Mouse (Mus musculus) cerebellum, postnatal 14 days (tissue): ENCODE data around the gene Pop5.

Experiments
- DNase-seq, 2 experiments: peaks; one replicate each; pipeline ENCODE4 v3.0.0; 2021; ENCODE audit warnings: mixed read lengths in 2 of 2

Gene Pop5

GRCm38 (mm10) chr5:115235786-115236263, at the start of gene Pop5:
Gene Pop5 (plus strand): TSS chr5:115235836.
- DNase-seq = peak; percentile 97 to 99

DNA sequence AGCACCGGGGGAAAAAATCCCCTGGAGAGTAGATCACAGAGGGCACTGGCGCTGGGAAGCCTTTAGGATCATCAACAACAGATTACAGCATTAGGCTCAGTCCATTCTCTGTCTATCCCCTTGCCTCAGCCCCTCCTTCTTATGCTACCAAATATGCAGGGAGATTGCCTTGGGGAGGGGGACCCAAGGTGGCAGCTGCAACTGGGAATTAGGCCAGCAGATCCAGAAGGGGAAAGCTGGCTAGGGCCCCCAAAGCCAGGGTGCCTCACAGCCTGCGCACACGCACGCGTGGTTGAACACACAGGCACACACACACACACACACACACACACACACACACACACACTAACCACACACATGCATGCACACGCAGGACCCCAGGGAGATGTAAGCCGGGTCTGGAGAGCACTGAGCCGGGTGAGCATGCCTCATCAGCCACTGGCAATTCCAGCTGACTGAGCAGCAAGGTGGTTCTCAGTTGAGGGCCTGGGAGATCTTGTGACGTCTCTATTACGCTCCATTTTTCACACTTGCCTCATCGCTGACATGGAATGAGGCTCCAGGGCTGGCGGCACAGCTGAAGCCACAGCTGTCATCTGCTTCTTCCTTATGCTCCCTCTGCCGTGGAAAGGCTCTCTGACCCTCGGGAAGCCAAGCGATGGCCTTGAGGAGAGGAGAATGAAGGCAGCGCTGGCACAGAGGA, 49.1 kb upstream of the Pop5 start:
- peak; percentile 47 to 61 for DNase-seq

DNA sequence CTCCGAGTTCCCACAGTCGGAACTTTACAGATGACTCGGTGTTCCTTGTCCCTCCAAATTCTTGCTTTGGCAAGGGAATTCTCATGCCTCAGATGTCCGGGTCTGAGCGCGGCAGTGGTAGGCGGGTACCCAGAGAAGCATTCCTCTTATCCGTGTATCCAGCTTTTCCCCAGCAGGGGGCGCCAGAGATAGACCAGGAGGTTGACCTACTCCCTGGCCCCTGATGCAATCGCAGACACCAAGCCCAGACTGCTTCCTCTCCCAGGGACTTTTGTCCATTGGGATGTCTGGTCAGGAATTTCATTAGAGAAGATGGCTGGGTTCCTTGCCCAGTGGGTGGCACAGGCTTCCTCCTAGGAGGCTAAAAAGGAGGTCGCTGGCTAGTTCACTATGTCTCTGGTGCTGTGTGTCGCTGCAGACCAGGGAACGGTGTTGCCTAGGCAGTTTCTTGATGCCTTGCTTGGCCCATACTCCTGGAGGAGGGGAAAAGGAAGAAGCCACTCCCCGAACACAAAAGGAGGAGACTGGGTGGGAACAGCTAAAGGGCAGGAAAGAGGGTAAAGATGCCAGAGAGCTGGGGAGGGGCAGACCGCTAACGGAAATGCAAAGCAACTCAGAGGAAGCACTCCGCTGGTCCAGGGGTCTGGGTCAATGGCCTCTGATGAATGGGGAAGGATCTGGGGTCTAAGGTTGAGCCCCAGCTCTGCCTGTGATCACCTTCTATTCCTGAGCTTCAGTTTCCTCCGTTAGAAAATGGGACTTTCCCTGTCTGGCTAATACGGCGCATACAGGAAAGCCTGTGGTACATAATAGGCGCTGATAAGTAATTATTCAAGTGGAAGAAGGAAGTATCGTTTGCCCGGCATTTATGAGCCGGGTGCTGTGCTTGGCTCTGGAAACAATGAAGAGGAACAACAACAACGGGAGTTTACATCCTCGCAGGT, 48.2 kb upstream of the Pop5 start:
- DNase-seq = peak; percentile 97 to 99

GRCm38 (mm10) chr5:115188824-115189223, 46.8 kb upstream of the Pop5 start:
- DNase-seq = peak; percentile 73 to 78

GRCm38 (mm10) chr5:115190081-115190480, 45.6 kb upstream of the Pop5 start:
- no peak for DNase-seq

GRCm38 (mm10) chr5:115191880-115192827, 43.5 kb upstream of the Pop5 start:
- DNase-seq = peak; percentile 59 to 71

DNA sequence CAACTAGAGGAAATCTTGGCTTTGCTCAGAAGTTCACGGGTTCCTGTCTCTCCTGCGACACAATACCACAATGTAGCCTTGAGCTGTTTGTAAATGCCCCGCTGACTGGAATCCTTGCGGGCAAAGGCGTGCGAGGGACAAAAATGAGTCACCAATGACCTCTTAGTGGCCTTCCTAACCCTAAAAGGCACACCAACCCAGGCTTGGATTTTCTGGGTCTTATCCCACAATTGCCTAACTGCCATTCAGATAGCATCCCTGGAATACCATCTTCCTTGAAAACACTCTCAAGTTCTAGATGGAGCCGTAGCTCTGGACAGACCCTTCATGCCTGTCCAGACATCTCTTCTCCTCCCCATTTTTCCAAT, 42.8 kb upstream of the Pop5 start:
- DNase-seq = no peak

GRCm38 (mm10) chr5:115193226-115193625, 42.4 kb upstream of the Pop5 start:
- peak; percentile 69 to 76 for DNase-seq

GRCm38 (mm10) chr5:115193669-115194625, 41.7 kb upstream of the Pop5 start, which contains the start of gene Cabp1:
Gene Cabp1 (minus strand): TSS chr5:115194381.
- peak; percentile 67 to 75 for DNase-seq

DNA sequence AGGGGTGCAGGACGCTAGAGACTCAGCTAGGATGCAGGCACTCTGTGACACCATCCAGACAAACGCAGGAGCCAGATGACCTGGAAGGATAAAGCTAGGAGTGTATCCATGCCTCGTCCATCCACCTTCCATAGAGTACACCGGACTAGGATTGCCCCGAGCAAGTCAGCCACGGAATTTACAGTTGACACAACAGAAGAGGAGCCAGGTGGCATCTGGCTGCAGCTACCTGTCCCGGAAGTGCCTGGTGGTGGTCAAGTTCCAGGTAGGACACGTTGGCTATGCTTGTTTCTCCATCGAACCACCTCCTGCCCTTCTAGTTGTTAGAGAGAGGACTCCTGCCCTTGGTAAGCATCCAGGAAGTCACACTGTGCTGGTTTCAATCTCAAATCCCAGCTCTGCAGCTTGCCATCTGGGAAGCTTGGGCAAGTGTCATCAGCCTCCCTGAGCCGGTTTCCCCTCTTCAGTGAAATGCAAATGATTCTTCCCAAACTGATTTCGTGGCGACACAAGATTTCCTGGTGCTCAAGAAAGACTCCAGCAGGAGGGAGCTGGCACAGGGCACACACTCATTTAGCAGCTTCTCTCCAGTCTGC, 40.9 kb upstream of the Pop5 start:
- DNase-seq = peak; percentile 56

GRCm38 (mm10) chr5:115203735-115204561, 31.7 kb upstream of the Pop5 start:
- peak; percentile 72 to 74 for DNase-seq

- peak; percentile 80 to 87 for DNase-seq
Measured at GRCm38 (mm10) chr5:115204562-115205311, 30.9 kb upstream of the Pop5 start.

DNA sequence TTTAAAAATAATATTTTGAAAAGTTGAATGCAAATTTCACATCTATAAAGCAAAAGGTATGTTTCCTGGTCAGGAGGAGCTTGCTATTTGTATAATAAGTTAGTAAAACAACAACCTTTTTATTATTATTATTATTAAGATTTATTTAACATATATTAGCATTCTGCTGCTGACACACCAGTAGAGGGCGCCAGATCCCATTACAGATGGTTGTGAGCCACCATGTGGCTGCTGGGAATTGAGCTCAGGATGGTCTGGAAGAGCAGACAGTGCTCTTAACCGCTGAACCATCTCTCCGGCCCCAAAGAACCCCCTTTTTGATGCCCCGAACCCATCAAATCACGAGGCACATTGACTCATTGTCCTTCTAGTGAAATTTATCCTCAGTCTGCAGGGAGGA, 28.4 kb upstream of the Pop5 start:
- no peak for DNase-seq

GRCm38 (mm10) chr5:115207892-115208291, 27.7 kb upstream of the Pop5 start:
- DNase-seq = peak; percentile 56 to 60

- DNase-seq = no peak
Measured at GRCm38 (mm10) chr5:115208601-115209000, 27.0 kb upstream of the Pop5 start.

GRCm38 (mm10) chr5:115210380-115210779, 25.3 kb upstream of the Pop5 start:
- DNase-seq = peak; percentile 48 to 66

DNA sequence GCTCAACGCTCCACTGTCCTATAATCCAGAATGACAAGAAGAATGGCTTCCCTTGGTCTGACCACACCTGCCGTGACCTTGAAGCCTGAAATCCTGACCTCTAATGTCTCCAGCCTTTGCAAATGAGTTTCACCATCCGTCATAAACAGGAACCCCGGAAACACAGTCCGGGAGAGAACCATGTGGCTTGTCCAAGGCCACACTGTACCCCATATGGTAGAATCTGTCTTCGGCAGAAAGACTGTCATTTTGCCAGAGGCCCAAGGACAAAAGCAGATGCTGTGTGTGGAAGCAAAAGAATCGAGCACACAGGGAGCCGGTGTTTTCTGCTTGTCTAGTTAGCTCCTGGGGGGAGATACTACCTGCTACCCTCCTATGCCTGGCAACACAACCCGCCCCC, 23.2 kb upstream of the Pop5 start:
- peak in 1 of 2 experiments; percentile 35 for DNase-seq

DNA sequence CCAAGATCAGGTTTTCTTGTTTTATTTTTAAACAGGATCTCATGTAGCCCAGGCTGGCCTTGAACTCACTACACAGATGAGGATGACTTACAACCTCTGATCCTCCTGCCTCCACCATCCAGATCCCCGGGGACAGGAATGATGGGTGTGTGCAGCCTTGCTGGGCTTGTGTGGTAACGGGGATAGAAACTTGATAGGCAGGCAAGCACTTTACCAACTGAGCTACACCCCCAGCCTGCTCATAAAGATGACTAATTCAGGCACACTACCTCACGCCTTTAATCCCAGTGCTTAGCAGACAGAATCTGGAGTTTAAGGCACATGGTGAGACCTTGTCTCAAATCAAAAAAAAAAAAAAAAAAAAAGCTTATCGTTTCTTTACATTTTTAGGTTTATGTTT, 22.8 kb upstream of the Pop5 start:
- no peak for DNase-seq

DNA sequence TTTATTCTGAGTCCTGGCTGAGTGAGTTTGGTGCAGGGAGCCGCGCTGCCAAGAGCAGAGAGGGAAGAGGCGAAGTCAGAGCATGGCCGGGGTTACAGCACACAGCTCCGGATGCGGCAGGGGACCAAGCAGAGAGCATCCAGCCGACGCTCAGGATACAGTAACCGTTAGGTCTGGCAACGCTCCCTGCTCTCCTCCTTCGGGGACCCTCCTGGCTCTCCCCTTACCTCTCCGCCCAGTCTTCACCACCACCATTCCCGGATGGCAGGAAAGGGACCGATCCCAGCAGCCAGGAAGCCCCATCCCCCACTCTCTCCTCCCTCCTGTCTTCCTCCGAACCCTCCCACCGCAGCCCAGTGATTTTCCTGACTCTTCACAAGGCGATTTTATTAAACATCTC, 20.8 kb upstream of the Pop5 start:
- peak; percentile 86 to 91 for DNase-seq
